Mouse (Mus musculus): ENCODE data around the gene D430041D05Rik.

D430041D05Rik gene

GRCm38 (mm10) chr2:104198186-104198585, 212.6 kb downstream of the D430041D05Rik start:
- in situ Hi-C loops (cut with MseI, MboI), result no loop called here

- in situ Hi-C loops (cut with MseI, MboI), result no loop called here
These were observed 213.5 kb downstream of the D430041D05Rik start for GRCm38 (mm10) chr2:104197281-104197680.

- in situ Hi-C loops (cut with MseI, MboI), result no loop called here
These were observed 218.2 kb downstream of the D430041D05Rik start for GRCm38 (mm10) chr2:104192401-104193141.

- in situ Hi-C loops (cut with MseI, MboI), result no loop called here
These were observed 219.1 kb downstream of the D430041D05Rik start for GRCm38 (mm10) chr2:104191723-104192122.

- in situ Hi-C loops (cut with MseI, MboI), result no loop called here
These were observed 222.0 kb downstream of the D430041D05Rik start for GRCm38 (mm10) chr2:104188859-104189258.

GRCm38 (mm10) chr2:104187073-104187472, 223.7 kb downstream of the D430041D05Rik start:
- in situ Hi-C loops (cut with MseI, MboI), result no loop called here

GRCm38 (mm10) chr2:104185616-104186015, 225.2 kb downstream of the D430041D05Rik start:
- in situ Hi-C loops (cut with MseI, MboI), result no loop called here

GRCm38 (mm10) chr2:104184296-104184695, 226.5 kb downstream of the D430041D05Rik start:
- in situ Hi-C loops (cut with MseI, MboI), result no loop called here

GRCm38 (mm10) chr2:104183246-104183845, 227.5 kb downstream of the D430041D05Rik start:
- in situ Hi-C loops (cut with MseI, MboI), result no loop called here

- in situ Hi-C loops (cut with MseI, MboI), result no loop called here
These were observed 231.2 kb downstream of the D430041D05Rik start for GRCm38 (mm10) chr2:104179636-104180035.

- in situ Hi-C loops (cut with MseI, MboI), result no loop called here
These were observed 232.6 kb downstream of the D430041D05Rik start for GRCm38 (mm10) chr2:104178251-104178650.

- in situ Hi-C loops (cut with MseI, MboI), result no loop called here
These were observed 233.7 kb downstream of the D430041D05Rik start for GRCm38 (mm10) chr2:104176979-104177704.

GRCm38 (mm10) chr2:104176166-104176978, 234.4 kb downstream of the D430041D05Rik start:
- in situ Hi-C loops (cut with MseI, MboI), result no loop called here

- in situ Hi-C loops (cut with MseI, MboI), result no loop called here
These were observed 235.2 kb downstream of the D430041D05Rik start for GRCm38 (mm10) chr2:104175476-104176165.

GRCm38 (mm10) chr2:104173431-104173830, 237.4 kb downstream of the D430041D05Rik start:
- in situ Hi-C loops (cut with MseI, MboI), result no loop called here

GRCm38 (mm10) chr2:104172695-104173348, 238.0 kb downstream of the D430041D05Rik start:
- in situ Hi-C loops (cut with MseI, MboI), result no loop called here

GRCm38 (mm10) chr2:104168186-104168896, 242.5 kb downstream of the D430041D05Rik start:
- in situ Hi-C loops (cut with MseI, MboI), result no loop called here

GRCm38 (mm10) chr2:104167765-104168164, 243.0 kb downstream of the D430041D05Rik start:
- in situ Hi-C loops (cut with MseI, MboI), result no loop called here

GRCm38 (mm10) chr2:104165631-104166030, 245.2 kb downstream of the D430041D05Rik start:
- in situ Hi-C loops (cut with MseI, MboI), result no loop called here

- in situ Hi-C loops (cut with MseI, MboI), result no loop called here
These were observed 246.8 kb downstream of the D430041D05Rik start for GRCm38 (mm10) chr2:104163978-104164487.
